Mouse (Mus musculus) stomach, postnatal 0 days (tissue): ENCODE data around the gene H3f3a.
A peak's percentile ranks its signal among the peaks of the same experiment; 100 is the strongest.

Experiments
- CTCF ChIP-seq: IDR thresholded peaks from 2 replicates; pipeline ENCODE4 v1.5.1; 2016; ENCODE audit warnings: antibody characterized with exemption, low read depth, mild to moderate bottlenecking, moderate library complexity
- EP300 ChIP-seq: optimal IDR thresholded peaks from 2 replicates; pipeline ENCODE3; 2016; ENCODE audit warnings: antibody characterized with exemption

DNA sequence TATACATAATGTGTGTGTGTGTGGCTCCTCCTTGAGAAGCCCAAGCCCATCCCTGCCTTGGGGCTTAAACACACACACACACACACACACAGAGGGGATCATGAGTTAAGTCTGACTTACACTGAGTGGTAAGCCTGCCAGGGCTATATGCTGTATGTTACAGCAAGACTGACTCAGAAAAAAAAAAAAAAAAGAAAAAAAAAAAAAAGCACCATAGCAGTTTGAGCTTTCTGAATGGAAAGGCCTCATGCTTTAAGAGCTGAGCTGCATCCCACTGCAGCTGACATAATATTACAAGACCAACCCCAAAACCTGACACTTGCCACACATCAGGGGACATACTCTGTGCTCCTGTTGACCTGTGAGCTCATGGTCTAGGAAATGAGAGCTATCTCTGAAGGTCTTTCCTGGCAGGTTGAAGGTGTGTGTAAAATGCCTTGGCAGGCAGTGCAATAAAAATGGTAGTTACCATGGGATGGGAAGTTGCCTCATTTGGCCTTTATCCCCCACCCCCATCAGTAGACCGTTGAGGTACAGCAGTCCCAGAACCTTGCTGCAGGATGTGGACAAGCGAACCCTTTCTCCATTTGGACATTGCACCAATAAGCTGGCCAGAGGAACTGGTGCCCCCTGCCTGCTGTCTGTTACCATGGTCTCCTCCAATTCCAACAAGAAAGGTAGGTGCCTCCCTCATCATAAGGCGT lies 56.3 kb downstream of the H3f3a start:
- TF ChIP-seq CTCF (peak; percentile 52), EP300 (no peak)
